Mouse (Mus musculus): ENCODE results near the gene Itfg1.

- TF ChIP-seq CTCF (IDR thresholded peaks at IDR 0.05; ENCODE audit: borderline replicate concordance, control insufficient read depth, extremely low read depth, insufficient read depth, low read length, poor library complexity) (no peak), POLR2A (IDR thresholded peaks at IDR 0.05; ENCODE audit: control insufficient read depth, extremely low read depth, insufficient read depth, low read length, poor library complexity) (no peak)
Measured at GRCm38 (mm10) chr8:85879624-85880023, 38.9 kb upstream of the Itfg1 start.
